Mouse (Mus musculus) ES-E14 (cell line): ENCODE data around the gene Rap1gds1.

Source experiments
- CHD2 ChIP-seq: IDR thresholded peaks from 2 replicates; pipeline ENCODE4 v1.6.1; 2014; ENCODE audit warnings: mild to moderate bottlenecking, low read depth, low read length, inconsistent platforms
- HCFC1 ChIP-seq: IDR thresholded peaks from 2 replicates; pipeline ENCODE4 v1.6.1; 2012; ENCODE audit warnings: low read length, inconsistent platforms, borderline replicate concordance; ENCODE audit not compliant: insufficient read depth
- MAFK ChIP-seq: IDR thresholded peaks from 2 replicates; pipeline ENCODE4 v1.6.1; 2014; ENCODE audit warnings: mild to moderate bottlenecking, low read depth, low read length, inconsistent platforms; ENCODE audit not compliant: insufficient read depth
- ZNF384 ChIP-seq: IDR thresholded peaks from 2 replicates; pipeline ENCODE4 v1.6.1; 2012; ENCODE audit warnings: low read depth, low read length, inconsistent platforms

- TF ChIP-seq ZNF384 (no peak), CHD2 (no peak), HCFC1 (no peak), MAFK (no peak)
Measured at GRCm38 (mm10) chr3:138991367-138991766, 83.6 kb downstream of the Rap1gds1 start.
